Mouse (Mus musculus): ENCODE results near the gene Piwil1.

Gene Piwil1

DNA sequence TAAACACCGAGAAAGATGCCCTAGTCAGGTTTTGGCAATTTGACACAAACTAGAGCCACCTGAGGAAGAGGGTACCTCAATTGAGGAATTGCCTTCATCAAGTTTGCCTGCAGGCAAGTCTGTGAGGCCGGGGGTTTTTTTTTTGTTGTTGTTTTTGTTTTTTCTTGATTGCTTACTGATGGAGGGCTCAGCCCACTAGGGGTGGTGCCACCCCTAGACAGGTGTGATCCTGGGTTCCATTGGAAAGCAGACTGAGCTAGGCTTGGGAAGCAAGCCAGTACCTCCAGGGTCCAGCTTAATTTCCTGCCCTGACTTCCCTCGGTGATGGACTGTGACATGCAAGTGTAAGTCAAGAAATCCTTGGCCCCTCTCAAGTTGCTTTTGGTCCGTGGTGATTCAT, at the start of gene Piwil1:
Piwil1 (plus strand) TSS at position 301 of the 400 bp plus-strand sequence.
- no peak for DNase-seq (ENCODE audit: low read depth in 2 of 2, low spot score in 2 of 2)

DNA sequence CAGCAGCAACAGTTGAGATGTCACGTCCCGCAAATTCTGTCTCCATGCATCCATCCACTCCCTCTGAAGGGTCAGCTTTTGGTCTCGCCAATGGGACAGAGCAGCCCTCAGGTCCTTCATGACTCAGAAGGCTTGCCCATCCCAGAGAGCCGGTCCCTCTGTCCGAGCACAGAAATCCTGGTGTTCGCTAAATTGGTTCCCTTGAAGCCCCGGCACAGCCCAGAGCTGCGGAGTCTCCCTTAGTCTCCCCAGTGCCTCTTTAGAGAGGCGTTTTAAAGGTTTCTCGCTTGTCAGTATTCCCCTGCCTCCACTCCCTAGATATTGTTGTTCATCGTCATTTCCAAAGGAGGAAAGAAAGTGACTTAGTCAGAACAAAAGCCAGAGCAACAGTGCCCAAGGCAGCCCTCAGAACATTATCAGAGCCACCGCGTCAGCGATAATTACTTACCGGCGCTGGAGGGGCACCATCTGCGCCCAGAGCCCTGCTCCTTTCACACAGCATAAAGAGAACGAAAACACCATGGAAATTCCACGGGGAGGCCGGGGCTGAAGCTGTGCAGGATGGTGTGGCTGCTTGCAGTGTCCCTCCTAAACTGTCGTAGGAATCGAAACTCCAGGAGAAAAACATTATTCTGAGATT, 45.7 kb upstream of the Piwil1 start:
- DNase-seq (ENCODE audit: low read depth in 2 of 2, low spot score in 2 of 2): no peak

DNA sequence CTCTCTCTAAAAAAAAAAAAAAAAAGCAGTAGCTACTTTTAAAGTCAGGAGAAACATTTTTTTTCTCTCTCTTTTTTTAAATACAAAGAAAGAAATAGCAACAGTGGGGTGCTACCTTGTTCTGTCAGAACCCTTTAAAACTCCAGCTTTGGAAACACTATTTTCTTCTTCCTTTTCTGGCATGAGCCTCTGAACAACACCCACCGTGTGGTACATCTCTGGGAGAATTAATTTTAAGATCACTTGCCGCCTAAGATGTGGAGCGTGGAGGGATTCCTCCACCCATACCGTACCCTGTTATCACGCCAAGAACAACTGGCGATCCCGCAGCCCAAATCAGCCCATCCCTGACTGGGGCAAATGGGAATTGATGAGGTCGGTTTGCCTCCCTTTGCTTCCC, 42.2 kb upstream of the Piwil1 start:
- no peak for DNase-seq (ENCODE audit: low read depth in 2 of 2, low spot score in 2 of 2)

DNA sequence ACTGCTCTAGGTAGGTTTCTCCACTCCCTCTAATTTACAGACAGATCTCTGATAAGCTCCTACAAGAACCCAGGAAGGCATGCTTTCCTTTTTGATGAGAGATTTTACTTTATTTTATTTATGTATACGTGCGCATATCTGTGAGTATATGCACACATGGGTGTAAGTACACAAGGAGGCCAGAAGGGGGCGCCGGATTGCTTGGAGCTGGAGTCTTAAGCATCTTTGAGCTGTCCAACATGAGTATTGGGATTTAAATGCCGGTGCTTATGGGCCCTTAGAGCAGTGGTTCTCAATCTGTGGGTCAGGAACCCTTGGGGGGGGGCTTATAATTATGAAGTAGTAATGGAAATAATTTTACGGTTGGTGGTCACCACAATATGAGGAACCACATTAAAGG, 39.4 kb upstream of the Piwil1 start:
- DNase-seq (ENCODE audit: low read depth in 2 of 2, low spot score in 2 of 2): no peak

DNA sequence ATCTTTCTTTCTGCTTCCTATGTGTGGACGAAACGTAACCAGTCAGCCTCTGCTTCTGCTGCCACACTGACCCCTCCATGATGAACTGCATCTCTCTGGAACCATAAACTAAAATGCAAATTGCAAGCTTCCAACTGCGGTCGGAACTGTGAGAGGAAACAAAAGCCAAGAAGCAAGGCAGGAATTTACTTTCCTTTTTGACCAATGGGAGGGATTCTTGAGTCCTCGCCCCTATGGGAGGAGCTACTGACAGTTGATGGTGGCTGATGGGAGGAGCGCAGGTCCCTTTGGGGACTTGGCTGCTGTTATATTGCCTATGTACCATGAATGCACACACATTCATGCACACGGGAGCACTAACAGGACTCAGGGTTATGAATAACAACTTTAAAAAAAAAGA, 38.3 kb upstream of the Piwil1 start:
- no peak for DNase-seq (ENCODE audit: low read depth in 2 of 2, low spot score in 2 of 2)

DNA sequence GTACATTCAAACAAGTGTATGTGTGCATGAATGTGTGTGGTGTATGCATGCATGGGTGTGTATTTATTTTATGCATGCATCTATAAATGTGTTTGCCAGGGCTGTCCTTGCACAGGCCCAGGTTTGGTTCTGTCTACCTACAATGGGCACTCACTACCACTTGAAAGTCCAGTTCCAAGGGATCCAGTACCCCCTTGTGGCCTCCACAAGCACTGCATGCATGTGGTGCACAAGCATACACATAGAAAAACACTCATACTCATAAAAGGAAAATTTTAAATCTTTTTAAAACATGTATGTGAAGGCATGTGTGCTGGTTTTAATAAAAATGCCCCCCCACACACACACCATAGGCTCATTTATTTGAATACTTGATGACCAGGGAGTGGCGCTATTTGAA, 37.3 kb upstream of the Piwil1 start:
- no peak for DNase-seq (ENCODE audit: low read depth in 2 of 2, low spot score in 2 of 2)

DNA sequence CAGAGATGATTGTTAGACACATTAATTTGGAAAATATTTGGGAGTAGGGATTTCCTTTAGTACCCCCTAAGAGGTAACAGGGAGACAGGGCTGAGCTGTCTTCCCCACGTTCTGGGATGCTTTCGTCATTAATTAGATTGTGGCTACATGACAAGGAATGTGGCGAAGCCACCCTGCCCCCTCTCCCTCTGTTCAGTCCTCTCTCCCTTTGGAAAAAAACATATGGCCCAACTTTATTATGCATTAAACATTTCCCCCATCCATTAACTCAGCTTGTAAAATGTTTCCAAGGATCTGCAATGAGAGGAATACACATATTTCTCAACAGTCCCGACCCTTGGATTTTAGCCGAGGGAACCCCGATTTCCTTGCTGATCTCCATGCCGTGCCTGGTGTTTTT, 35.0 kb upstream of the Piwil1 start:
- DNase-seq (ENCODE audit: low read depth in 2 of 2, low spot score in 2 of 2): no peak

DNA sequence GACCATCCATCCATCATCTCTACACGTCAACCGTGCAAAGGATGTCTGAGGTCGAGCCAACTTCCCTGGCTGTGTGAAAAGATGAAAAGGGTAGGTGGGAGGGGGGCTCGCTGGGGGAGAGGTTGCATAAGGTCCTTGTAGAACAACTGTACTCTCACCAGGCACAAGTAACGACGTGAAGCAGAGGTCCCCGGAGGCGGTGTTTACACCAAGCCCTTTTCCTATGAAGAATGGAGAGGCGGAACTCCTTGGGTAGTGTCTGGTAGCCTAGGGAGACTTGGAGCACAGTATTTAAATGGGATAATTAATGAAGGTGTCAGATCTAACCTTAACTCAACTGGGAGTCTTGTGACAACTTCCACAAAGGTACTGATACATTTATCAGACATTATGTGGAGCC, 28.2 kb upstream of the Piwil1 start:
- no peak for DNase-seq (ENCODE audit: low read depth in 2 of 2, low spot score in 2 of 2)

DNA sequence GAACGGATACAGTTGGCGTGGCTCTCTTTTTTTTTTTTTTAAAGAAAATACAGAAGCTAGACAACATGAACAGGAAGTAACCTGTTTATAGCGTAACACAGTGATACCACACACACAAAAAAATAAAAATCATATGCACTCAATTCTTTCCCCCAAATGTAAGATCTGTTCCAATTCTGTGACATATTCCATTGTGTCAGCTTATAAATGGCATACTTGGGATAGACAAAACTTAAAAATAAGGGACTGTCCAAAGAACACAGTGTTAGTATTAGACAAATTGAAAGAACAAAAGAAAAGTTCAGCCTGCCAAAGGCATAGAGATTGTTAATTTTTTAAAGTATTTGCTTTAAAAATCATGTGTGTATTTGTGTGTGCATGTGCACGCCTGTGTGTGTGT, 25.0 kb upstream of the Piwil1 start:
- DNase-seq (ENCODE audit: low read depth in 2 of 2, low spot score in 2 of 2): no peak

DNA sequence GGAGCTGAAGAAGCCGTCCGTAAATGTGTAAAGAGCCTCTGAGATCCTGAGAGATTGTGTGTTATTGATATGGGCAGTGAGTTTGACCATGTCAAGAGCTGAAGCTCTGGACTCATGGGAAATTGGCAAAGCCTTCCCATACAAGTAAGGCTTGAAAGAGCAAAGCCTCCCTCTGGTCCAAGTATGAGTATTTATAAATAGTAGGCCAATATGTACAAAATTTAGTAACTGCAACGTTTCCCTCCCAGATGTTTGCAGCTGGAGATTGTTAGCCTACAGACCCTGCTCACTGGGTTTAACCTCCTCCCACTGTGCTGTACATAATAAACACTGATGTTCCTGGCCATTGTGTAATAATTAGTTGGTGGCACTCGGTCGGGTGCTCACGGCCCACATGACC, 24.5 kb upstream of the Piwil1 start:
- DNase-seq (ENCODE audit: low read depth in 2 of 2, low spot score in 2 of 2): no peak

DNA sequence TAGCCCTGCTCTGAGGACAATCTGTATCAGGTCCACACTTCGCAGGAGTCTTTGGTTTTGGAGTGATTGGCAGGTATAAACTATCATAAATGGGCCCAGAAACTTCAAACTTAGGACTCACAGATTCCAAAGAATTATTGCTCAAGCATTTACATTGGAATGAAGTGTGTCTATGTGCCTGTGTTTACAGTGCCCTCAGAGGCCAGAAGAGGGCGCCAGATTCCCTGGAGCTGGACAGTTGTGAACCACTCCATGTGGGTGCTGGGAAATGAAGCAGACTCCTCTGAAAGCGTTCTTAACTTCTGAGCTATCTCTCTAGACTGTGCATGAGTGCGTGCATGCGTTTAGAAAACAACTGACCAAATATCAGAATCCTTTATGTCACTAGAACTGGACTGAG, 20.9 kb upstream of the Piwil1 start:
- DNase-seq (ENCODE audit: low read depth in 2 of 2, low spot score in 2 of 2): no peak

DNA sequence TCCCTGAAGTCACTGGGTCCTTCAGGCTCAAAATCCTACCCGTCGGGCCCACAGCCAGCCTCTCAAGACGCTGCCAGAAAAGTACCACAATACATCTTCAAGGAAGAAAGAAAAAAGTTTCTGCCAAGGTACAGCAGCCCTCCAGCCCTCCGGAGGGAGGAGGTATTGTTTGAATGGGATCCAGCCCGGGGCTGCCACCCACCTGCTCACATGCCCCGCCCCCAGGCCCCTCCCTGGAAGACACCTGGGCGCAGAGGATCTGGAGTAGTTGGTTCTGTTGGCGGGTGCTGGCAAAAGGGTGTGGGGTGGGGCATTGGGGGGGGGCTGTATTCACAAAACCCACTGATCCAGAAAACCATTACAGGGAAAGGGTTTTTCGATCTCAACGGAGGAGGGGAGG, 18.1 kb upstream of the Piwil1 start:
- no peak for DNase-seq (ENCODE audit: low read depth in 2 of 2, low spot score in 2 of 2)

DNA sequence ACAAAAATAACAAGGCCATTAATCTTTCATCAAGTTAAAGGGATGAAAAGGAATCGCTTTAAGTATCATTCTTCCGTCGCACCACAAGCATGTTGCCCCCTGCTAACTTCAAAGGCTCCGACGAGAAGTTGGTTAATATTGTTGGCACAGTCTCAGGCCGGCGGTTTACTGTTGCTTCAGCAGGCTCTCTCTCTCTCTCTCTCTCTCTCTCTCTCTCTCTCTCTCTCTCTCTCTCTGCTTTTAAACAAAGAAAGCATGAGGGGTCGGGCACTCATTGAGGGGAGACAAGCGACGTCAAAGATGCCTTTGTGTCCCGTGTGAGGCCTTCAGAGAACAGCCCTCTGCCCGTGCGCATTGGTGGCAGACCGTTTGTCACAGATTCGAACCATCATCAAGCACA, 17.7 kb upstream of the Piwil1 start:
- no peak for DNase-seq (ENCODE audit: low read depth in 2 of 2, low spot score in 2 of 2)

DNA sequence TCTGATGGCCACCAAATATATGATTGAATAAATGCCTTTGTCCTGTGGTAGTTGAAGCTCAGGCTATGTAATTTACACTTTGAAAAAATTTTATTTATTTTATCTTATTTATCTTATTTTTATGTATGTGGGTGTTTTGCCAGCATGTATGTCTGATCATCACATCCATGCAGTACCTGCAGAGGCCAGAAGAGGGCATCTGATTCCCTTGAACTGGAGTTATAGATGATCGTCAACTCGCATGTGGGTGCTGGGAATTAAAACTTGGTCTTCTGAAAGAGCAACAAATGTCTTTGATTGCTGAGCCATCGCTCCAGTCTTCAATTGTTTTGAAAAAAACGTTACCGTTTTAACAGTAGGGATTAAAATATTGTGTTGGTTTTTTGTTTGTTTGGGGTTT, 15.2 kb upstream of the Piwil1 start:
- no peak for DNase-seq (ENCODE audit: low read depth in 2 of 2, low spot score in 2 of 2)

DNA sequence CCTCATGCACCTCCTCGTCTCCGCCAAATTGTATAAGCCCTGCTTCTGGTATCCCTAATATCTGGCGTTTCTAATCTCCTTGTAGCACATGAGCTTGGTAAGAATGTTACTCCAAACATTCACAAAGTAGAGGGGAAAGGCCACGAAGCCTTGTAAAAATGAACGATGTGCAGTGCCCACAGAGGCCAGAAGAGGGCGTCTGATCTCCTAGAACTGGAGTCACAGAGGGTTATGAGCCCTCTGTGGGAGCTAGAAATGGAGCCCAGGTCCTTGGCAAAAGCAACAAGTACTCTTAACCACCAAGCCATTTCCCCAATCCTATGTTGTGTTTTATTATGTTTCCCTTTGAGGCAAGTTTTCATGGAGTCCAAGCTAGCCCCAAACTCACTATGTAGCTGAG, 8.2 kb upstream of the Piwil1 start:
- DNase-seq (ENCODE audit: low read depth in 2 of 2, low spot score in 2 of 2): no peak

DNA sequence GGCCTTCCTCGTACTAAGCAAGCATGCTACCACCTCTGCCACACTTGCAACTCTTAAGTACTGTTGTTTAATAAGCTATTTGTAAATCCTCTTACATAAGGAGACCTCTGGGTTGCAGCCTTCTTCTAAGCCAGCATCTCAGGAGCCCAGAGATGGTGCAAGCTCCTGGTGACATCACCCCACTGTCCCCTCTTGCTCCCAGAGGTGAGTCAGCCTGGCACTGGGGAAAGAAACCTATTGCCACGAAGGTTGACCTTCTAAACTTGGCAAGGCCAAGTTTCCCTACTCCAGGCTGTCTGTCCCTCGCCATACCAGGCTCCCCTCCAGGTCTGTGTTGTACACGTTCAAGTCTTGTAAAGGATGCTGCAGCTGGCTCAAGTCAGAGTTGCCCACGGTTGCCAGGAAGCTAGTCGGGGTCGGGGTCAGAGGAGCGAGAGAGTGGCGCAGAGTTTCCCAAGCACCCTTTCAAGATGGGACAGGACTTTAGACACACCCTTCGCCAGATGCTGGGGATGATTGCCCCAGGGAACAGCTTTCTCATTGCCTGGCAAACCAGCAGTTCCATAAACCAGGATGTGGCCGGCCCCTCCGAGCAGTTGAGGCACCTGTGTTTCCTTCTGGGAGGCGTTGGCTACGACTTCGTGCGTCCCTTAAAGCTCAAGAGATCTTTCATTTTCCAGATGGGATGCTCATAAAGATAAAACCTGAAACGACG, 7.6 kb upstream of the Piwil1 start:
- no peak for DNase-seq (ENCODE audit: low read depth in 2 of 2, low spot score in 2 of 2)

DNA sequence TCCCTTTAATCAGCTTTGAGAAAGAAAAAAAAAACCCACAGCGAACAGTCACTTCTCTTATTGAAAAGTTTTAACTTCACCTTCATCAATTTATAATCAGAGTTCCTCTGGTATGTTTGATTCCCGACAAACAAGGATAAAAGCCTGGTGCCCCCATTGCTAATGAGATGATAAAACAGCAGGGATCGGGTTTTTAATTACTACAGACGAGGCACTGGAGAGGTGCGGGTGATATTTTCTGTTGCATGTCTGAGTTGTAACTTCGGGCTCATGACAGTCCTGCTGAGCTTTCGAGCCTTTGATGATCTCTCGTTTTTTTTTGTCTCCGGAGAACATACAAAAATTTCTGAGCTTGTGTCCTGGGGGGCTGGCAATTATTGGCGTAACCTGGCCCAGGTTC, 5.5 kb upstream of the Piwil1 start:
- DNase-seq (ENCODE audit: low read depth in 2 of 2, low spot score in 2 of 2): no peak

DNA sequence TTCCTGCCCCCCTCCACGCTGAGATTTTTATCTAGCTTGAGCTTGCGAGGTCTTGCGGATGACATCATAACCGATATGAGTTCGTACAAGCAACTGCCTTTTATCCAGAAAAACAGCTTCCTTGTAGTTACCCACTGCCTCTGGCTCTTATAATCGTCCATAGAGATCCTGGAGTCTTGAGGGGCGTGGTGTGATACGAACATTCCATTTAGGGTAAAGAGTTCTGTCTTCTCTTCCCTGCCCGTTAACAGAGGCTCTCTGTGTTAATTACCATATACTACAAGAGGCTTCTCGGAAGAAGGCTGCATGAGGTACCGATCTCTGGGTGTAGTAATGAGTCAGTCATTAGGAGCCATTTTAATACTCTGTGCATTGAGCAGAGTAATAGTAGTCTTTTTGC, 1.6 kb upstream of the Piwil1 start:
- no peak for DNase-seq (ENCODE audit: low read depth in 2 of 2, low spot score in 2 of 2)

DNA sequence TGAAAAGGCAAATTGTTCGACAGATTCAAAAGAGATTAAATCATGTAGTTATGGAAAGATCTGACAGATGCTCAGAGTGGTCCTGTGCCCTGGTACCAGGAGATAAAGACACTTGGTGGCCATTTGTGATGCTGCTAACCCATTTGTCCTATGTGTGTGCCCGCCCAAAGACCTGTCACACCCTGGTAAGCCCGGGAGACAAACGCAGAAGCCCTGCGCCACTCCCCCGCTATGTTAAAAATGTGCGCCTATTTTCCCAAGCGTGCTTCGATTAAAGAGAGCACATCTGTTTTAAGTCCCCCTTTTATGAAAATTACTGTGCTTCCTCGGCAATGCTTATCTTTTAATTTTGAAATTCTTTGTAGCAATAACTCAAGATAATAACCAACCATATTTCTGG, 1.4 kb downstream of the Piwil1 start:
- DNase-seq (ENCODE audit: low read depth in 2 of 2, low spot score in 2 of 2): no peak

DNA sequence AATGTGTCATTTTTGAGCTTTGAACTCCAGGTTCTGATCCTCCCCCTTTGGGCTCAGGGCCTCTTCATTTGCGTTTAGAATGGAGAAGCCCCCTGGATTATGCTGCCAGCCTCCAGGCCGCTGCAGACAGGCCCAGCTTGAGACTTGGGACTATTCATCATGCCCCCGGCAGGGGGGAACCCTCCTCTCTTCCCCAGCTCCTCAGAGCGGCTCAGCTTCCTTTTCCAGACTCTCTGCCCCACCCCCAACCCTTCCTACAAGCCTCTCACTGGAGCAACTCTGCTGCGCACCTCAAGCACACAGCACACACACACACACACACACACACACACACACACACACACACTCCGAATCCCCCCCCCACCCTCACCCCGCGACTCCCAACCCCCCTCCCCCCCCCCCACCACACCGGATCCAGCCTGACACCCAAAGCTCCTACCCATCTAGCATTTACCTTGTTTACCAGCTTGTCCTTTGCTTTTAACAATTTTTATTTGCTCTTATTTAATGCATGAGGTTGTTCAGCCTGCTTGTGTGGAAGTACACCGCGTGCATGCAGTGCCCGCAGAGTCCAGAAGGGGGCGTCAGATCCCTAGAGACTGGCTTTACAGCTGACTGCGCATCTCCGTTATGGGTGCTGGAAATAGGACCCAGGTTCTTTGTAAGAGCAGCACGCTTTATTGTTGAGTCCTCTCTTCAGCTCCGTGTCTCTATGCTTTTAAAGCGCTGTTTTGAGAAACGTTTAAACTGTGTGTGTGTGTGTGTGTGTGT, 2.0 kb downstream of the Piwil1 start:
- DNase-seq (ENCODE audit: low read depth in 2 of 2, low spot score in 2 of 2): no peak

DNA sequence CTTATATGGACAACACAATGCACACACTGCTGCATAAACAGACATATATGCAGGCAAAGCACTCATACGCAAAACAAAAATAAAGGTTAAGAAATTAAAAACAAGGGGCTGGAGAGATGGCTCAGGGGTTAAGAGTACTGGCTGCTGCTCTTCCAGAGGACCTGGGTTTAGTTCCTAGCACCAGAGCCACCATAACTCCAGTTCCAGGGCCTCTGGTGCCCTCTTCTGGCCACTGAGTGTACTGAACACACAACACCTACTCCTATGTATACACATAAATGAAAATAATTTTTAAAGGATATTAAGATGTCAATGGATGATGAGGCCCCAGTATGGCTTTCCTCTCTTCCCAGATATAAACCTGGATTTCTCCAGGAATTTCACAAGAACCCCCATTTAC, 4.1 kb downstream of the Piwil1 start:
- no peak for DNase-seq (ENCODE audit: low read depth in 2 of 2, low spot score in 2 of 2)

DNA sequence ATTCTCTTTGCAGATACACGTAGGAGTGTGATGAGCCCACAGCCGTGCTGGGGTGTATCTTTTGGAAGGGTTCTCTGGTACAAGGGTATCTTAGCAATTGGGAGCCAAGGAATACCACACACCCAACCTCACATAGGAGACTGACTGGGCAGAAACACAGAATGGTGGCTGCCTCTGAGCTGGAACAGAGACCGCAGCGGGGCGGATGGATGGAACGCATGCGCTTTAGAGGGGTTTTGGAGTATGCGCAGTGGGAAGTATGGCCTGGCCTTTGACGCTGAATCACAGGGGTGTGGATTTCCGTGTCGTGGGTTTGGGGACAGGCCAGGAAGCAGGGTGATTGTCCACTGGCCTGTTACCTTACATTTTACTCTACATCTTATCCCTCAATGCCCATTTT, 4.9 kb downstream of the Piwil1 start:
- no peak for DNase-seq (ENCODE audit: low read depth in 2 of 2, low spot score in 2 of 2)

DNA sequence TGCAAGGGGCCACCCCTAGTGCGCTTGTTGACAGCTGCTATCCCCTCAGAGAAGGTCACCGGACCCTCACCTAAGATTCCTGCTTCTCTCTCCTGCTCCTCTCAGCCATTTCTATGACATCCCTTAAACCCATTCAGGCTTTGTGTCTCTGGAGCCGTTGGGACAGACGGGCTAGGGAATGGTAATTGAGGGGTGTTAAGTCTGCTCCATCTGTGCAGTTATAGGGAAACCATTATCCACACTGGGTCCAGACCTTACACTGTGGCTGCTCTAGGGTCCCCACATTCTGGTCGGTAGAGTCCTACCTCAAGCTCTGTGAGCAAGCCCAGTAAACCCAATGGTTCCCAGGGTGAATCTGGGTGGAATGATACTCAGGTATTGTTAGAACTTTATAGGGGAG, 6.6 kb downstream of the Piwil1 start:
- DNase-seq (ENCODE audit: low read depth in 2 of 2, low spot score in 2 of 2): no peak

Data from CD8-positive naive resting alpha-beta T cell, adult 2 months (primary cell).